Mouse (Mus musculus) intestine, embryonic 14.5 days (tissue): Measurements from ENCODE around the gene Slc16a4. TPM values are rescaled to one million over a fixed set of nuclear protein-coding genes. Genes with fewer than 3 reads are reported as not detected.
A peak's percentile ranks its signal among the peaks of the same experiment; 100 is the strongest.

Experiments used
- ATAC-seq: fragments of 200-750 bp; cut with Nextera tagmentation; replicated peaks from 2 replicates; pipeline ENCODE4 v1.8.0; 2017; ENCODE audit warnings: low read depth, moderate number of reproducible peaks, moderate TSS enrichment, moderate library complexity; ENCODE audit not compliant: low FRiP score, low TSS enrichment
- DNase-seq: peaks from one replicate; pipeline ENCODE4 v3.0.0-alpha.2; 2018; ENCODE audit warnings: low spot score
- H3K27ac ChIP-seq: fragments of 300-500 bp; sonication (generic); 2 replicates; pipeline ENCODE4 v1.5.1; 2014; ENCODE audit warnings: low read depth, mild to moderate bottlenecking, control low read depth
- H3K27me3 ChIP-seq: fragments of 300-500 bp; sonication (generic); replicated peaks from 2 replicates; pipeline ENCODE4 v1.6.1; 2014; ENCODE audit warnings: low read length, control low read depth; ENCODE audit not compliant: control insufficient read depth, insufficient read depth
- H3K36me3 ChIP-seq: fragments of 300-500 bp; sonication (generic); 2 replicates; pipeline ENCODE4 v1.6.1; 2014; ENCODE audit warnings: low read length, control low read depth; ENCODE audit not compliant: control insufficient read depth, insufficient read depth
- H3K4me1 ChIP-seq: fragments of 300-500 bp; sonication (generic); replicated peaks from 2 replicates; pipeline ENCODE4 v1.6.1; 2014; ENCODE audit warnings: low read length, control low read depth, mixed read lengths; ENCODE audit not compliant: control insufficient read depth, insufficient read depth
- H3K4me2 ChIP-seq: fragments of 300-500 bp; sonication (generic); 2 replicates; pipeline ENCODE4 v1.6.1; 2014; ENCODE audit warnings: low read length
- H3K4me3 ChIP-seq: fragments of 300-500 bp; sonication (generic); 2 replicates; pipeline ENCODE4 v1.5.1; 2014; ENCODE audit warnings: low read depth, low read length, control low read depth, mixed read lengths
- H3K9ac ChIP-seq: fragments of 300-500 bp; sonication (generic); 2 replicates; pipeline ENCODE4 v1.6.1; 2014; ENCODE audit warnings: mild to moderate bottlenecking, low read length
- H3K9me3 ChIP-seq: fragments of 300-500 bp; sonication (generic); 2 replicates; pipeline ENCODE4 v1.6.1; 2016; ENCODE audit warnings: low read length, control low read depth; ENCODE audit not compliant: control insufficient read depth
- WGBS: fragments of 180-500 bp; shearing (Covaris S2); extraction: QIAGEN DNeasy Blood & Tissue Kit; methylation state at CpG from one replicate; pipeline ENCODE4 v1.1.7; 2014; 5-methylcytosine and 5-hydroxymethylcytosine counted together
- polyA plus RNA-seq: library from polyadenylated mRNA; unstranded; fragments of >200 nt; fragmentation: Nextera tagmentation; extraction: Ambion mirVana; gene quantifications from 2 replicates; pipeline ENCODE4 v1.2.1, GENCODE M21; 2014

The Slc16a4 gene
- polyA plus RNA-seq, 1 experiment from 2014 or later, result 3.7 TPM

GRCm38 (mm10) chr3:107321141-107321540, 30.1 kb downstream of the Slc16a4 start:
- Histone ChIP-seq H3K9ac (no peak overlapping the region), H3K4me2 (no peak overlapping the region), H3K27me3 (no peaks in the 10 kb centered on the region), H3K9me3 (no peaks in the 10 kb centered on the region), H3K27ac (no peak overlapping the region), H3K4me3 (no peak overlapping the region), H3K36me3 (peaks cover 49% of the 10 kb centered on the region), H3K4me1 (peaks cover 20% of the 10 kb centered on the region)
- DNase-seq, result no peak
- no peak for ATAC-seq
- WGBS, result 94% methylated on average over 2 of the region's 2 CpGs

- Histone ChIP-seq H3K27ac (no peak overlapping the region), H3K4me1 (peaks cover 20% of the 10 kb centered on the region), H3K9me3 (no peaks in the 10 kb centered on the region), H3K27me3 (no peaks in the 10 kb centered on the region), H3K9ac (no peak overlapping the region), H3K4me3 (no peak overlapping the region), H3K36me3 (peaks cover 46% of the 10 kb centered on the region), H3K4me2 (no peak overlapping the region)
- DNase-seq (no peak), ATAC-seq (no peak)
These were observed 30.7 kb downstream of the Slc16a4 start for GRCm38 (mm10) chr3:107321776-107322175.

- H3K27me3 ChIP-seq, result no peaks in the 10 kb centered on the region
- H3K4me3 ChIP-seq, result no peak overlapping the region
- ATAC-seq (no peak), DNase-seq (no peak)
- 91% methylated on average over 1 of the region's 1 CpGs for WGBS
- no peak overlapping the region for H3K9ac ChIP-seq
- H3K36me3 ChIP-seq, result peaks cover 58% of the 10 kb centered on the region
- H3K4me2 ChIP-seq, result no peak overlapping the region
- H3K4me1 ChIP-seq, result peaks cover 40% of the 10 kb centered on the region
- H3K27ac ChIP-seq, result no peak overlapping the region
- H3K9me3 ChIP-seq, result no peaks in the 10 kb centered on the region
These were observed 35.4 kb downstream of the Slc16a4 start for GRCm38 (mm10) chr3:107326442-107326841.

GRCm38 (mm10) chr3:107330503-107331424, 39.7 kb downstream of the Slc16a4 start:
- 60% methylated on average over 28 of the region's 28 CpGs for WGBS
- H3K4me1 ChIP-seq, result peaks cover 35% of the 10 kb centered on the region
- H3K4me3 ChIP-seq, result peak overlapping the region; percentile 95
- H3K27ac ChIP-seq, result no peak overlapping the region
- no peaks in the 10 kb centered on the region for H3K27me3 ChIP-seq
- DNase-seq (peak; percentile 53), ATAC-seq (no peak)
- H3K4me2 ChIP-seq, result peak overlapping the region; percentile 97
- no peaks in the 10 kb centered on the region for H3K9me3 ChIP-seq
- H3K36me3 ChIP-seq, result peaks cover 36% of the 10 kb centered on the region
- H3K9ac ChIP-seq, result 0 out of 2 replicates have a peak overlapping the region, but pooled peaks have one; percentile 92

GRCm38 (mm10) chr3:107331746-107332126, 40.7 kb downstream of the Slc16a4 start:
- peaks cover 35% of the 10 kb centered on the region for H3K4me1 ChIP-seq
- WGBS, result 20% methylated on average over 17 of the region's 17 CpGs
- H3K27ac ChIP-seq, result no peak overlapping the region; the same call in 1 of the 2 replicates
- peak overlapping the region; percentile 97 for H3K4me2 ChIP-seq
- no peaks in the 10 kb centered on the region for H3K9me3 ChIP-seq
- ATAC-seq (no peak), DNase-seq (no peak)
- peaks cover 31% of the 10 kb centered on the region for H3K36me3 ChIP-seq
- peak overlapping the region; percentile 95 for H3K4me3 ChIP-seq
- peak overlapping the region; percentile 92 for H3K9ac ChIP-seq
- H3K27me3 ChIP-seq, result no peaks in the 10 kb centered on the region

- 0 out of 2 replicates have a peak, but pooled peaks have one; percentile 12 for ATAC-seq
- H3K4me3 ChIP-seq, result peak overlapping the region; percentile 95
- DNase-seq, result peak; percentile 93
- peaks cover 35% of the 10 kb centered on the region for H3K4me1 ChIP-seq
- no peaks in the 10 kb centered on the region for H3K9me3 ChIP-seq
- peak overlapping the region; percentile 92 for H3K27ac ChIP-seq
- no peaks in the 10 kb centered on the region for H3K27me3 ChIP-seq
- H3K36me3 ChIP-seq, result peaks cover 31% of the 10 kb centered on the region
- peak overlapping the region; percentile 92 for H3K9ac ChIP-seq
- H3K4me2 ChIP-seq, result peak overlapping the region; percentile 97
- under 1% methylated on average over 74 of the region's 75 CpGs for WGBS
These were observed 41.3 kb downstream of the Slc16a4 start for GRCm38 (mm10) chr3:107332127-107332959.

- H3K9ac ChIP-seq, result peak overlapping the region; percentile 92
- peak; percentile 95 for ATAC-seq
- H3K4me1 ChIP-seq, result peaks cover 32% of the 10 kb centered on the region
- H3K27ac ChIP-seq, result peak overlapping the region; percentile 97
- WGBS, result under 1% methylated on average over 37 of the region's 37 CpGs
- no peak for DNase-seq
- no peaks in the 10 kb centered on the region for H3K9me3 ChIP-seq
- H3K4me3 ChIP-seq, result peak overlapping the region; percentile 95
- H3K36me3 ChIP-seq, result peaks cover 28% of the 10 kb centered on the region
- H3K27me3 ChIP-seq, result no peaks in the 10 kb centered on the region
- peak overlapping the region; percentile 97 for H3K4me2 ChIP-seq
These were observed 41.9 kb downstream of the Slc16a4 start for GRCm38 (mm10) chr3:107332960-107333380.

- Histone ChIP-seq H3K9me3 (no peaks in the 10 kb centered on the region), H3K4me2 (peak within 1 kb of the TSS; percentile 97), H3K36me3 (peaks cover 22% of the 10 kb centered on the region), H3K27ac (peak within 1 kb of the TSS; percentile 97), H3K4me3 (peak within 1 kb of the TSS; percentile 95), H3K27me3 (no peaks in the 10 kb centered on the region), H3K9ac (peak within 1 kb of the TSS; percentile 92), H3K4me1 (peaks cover 31% of the 10 kb centered on the region)
- ATAC-seq (peak; percentile 95), DNase-seq (peak; percentile 97)
- WGBS, result 1% methylated on average over 62 of the region's 62 CpGs
These were observed 42.6 kb downstream of the Slc16a4 start, which contains the start of gene Rbm15 for GRCm38 (mm10) chr3:107333381-107334201. Gene Rbm15 (minus strand): TSS chr3:107333673.
